Mouse (Mus musculus): ENCODE measurements around the gene Tpcn2. TPM values are rescaled to one million over a fixed set of nuclear protein-coding genes. Genes with fewer than 3 reads are reported as not detected.

The Tpcn2 gene
- polyA plus RNA-seq, 1 experiment from 2014 or later: 0.95 TPM

DNA sequence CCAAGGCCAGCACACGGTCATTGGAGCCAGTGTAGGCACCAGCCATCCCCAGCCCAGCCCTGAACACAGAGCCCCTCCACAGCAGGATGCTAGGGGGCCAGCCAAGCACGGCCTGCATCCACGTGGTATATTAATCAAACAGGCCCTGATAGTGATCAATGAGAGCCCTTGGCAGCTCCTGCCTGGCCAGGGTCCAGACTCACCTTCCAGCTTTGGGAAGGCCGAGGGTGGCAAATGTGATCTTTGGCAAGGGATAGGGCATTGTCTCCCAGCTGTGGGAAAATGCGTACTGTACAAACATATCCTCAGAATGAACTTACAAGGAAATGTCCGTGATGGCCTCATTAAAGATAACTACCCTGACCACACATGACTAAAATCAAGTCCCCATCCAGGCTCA is 44.7 kb downstream of the Tpcn2 start:
- Histone ChIP-seq H3K9me3 (ENCODE audit: control insufficient read depth, low read length) (no peaks in the 10 kb centered on the region), H3K27ac (no peak overlapping the region), H3K4me1 (replicated peaks; ENCODE audit: control insufficient read depth, insufficient read depth, low read length) (no peaks in the 10 kb centered on the region), H3K27me3 (ENCODE audit: control insufficient read depth, insufficient read depth, low read length) (no peaks in the 10 kb centered on the region), H3K4me3 (replicated peaks; ENCODE audit: low read length) (no peak overlapping the region), H3K36me3 (replicated peaks; ENCODE audit: control insufficient read depth, insufficient read depth) (no peaks in the 10 kb centered on the region), H3K9ac (no peak overlapping the region), H3K4me2 (replicated peaks) (no peak overlapping the region)
- ATAC-seq (ENCODE audit: low FRiP score) (no peak), DNase-seq (ENCODE audit: low spot score) (no peak)
- WGBS: 47% methylated on average over 6 of the region's 6 CpGs

DNA sequence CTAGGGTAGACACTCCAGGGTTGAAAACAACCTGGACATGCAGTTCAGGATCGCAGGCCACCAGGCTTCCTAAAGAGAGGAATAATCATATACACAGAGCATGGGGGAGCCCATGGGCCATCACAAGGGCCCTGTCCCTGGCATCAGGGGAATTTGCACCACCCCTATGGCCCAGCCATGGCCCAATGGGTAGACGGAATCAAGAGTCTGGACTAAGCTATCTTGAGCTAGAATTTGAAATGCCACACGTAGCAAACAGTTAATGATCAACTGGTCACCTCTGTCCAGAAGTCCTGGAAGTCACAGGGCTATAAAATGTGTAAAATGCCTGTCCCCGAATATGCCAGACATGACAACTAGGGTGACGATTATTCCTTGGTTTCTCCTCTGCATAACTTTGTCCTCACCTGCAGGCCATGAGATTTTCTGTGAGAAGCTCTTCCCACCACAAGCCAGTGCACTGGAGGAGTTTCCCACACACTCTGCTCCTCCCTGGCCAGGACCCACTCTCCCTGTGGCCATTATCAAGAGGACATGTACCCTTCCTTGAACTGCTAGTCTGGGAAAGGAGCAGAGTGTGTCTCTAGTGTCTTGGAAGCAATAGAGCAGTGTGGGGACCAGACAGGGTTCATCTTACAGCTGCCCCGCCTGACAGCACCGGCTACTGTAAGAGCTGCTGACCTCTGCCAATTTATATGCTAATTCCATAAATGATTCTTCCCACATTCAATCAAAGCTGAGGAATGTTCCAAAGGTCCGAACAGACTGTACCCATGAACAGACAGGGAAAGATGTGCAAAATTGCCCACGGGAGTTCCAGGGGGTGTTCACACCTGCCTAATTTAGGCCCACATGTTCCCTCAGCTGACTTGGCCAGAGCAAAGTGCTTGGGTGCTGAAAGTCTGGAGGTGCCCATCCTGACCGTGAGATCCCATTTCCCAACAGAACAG is 48.7 kb downstream of the Tpcn2 start:
- WGBS: 75% methylated on average over 10 of the region's 10 CpGs
- ATAC-seq (ENCODE audit: low FRiP score) (no peak), DNase-seq (ENCODE audit: low spot score) (no peak)
- no peak overlapping the region for H3K4me3 ChIP-seq (replicated peaks; ENCODE audit: low read length)
- H3K4me2 ChIP-seq (replicated peaks): no peak overlapping the region
- H3K4me1 ChIP-seq (replicated peaks; ENCODE audit: control insufficient read depth, insufficient read depth, low read length): no peaks in the 10 kb centered on the region
- no peak overlapping the region for H3K9ac ChIP-seq
- H3K27ac ChIP-seq: no peak overlapping the region
- H3K36me3 ChIP-seq (replicated peaks; ENCODE audit: control insufficient read depth, insufficient read depth): no peaks in the 10 kb centered on the region
- H3K9me3 ChIP-seq (ENCODE audit: control insufficient read depth, low read length): no peaks in the 10 kb centered on the region
- no peaks in the 10 kb centered on the region for H3K27me3 ChIP-seq (ENCODE audit: control insufficient read depth, insufficient read depth, low read length)

DNA sequence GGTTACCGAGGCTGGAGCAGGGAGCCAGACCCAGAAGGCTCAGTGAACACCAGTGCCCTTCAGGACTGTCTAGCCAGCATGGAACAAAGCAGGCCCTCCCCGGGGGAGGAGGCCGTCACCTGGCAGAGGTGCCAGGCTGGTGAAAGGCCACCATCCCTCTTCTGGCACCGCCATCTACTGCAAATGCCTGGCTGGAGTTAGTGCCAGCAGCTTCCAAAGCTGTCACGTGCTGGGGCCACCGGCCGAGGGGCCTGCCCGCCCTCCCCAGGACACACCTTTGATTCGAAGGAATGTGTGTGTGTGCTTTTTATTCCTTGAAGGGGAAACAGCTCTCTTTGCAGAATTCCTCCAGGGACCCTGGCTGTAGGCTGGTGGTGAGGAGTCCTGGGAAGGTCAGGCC is 52.2 kb downstream of the Tpcn2 start:
- Histone ChIP-seq H3K27me3 (ENCODE audit: control insufficient read depth, insufficient read depth, low read length) (no peaks in the 10 kb centered on the region), H3K4me2 (replicated peaks) (no peak overlapping the region), H3K27ac (no peak overlapping the region), H3K9me3 (ENCODE audit: control insufficient read depth, low read length) (no peaks in the 10 kb centered on the region), H3K4me1 (replicated peaks; ENCODE audit: control insufficient read depth, insufficient read depth, low read length) (no peaks in the 10 kb centered on the region), H3K9ac (no peak overlapping the region), H3K36me3 (replicated peaks; ENCODE audit: control insufficient read depth, insufficient read depth) (no peaks in the 10 kb centered on the region), H3K4me3 (replicated peaks; ENCODE audit: low read length) (no peak overlapping the region)
- 80% methylated on average over 9 of the region's 9 CpGs for WGBS
- DNase-seq (ENCODE audit: low spot score) (no peak), ATAC-seq (ENCODE audit: low FRiP score) (no peak)

DNA sequence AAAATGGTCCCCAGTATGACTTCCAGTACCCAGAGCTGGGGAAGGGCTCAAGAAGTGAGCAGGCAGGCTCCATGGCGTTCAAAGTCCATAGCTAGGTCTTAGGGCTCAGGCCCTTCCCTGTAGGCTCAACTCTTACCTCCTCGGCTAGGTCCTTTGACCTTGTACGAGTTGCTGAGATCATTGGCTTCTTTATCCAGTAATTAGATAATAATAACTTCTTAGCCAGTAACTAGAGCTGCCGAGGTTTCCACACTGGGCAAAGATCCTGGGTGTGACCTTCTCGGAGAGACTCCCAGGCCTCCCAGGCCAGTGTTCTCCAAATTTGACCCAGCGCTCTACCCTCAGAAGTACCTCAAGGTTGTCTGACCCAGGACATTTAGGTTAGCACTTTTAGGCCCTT is 57.2 kb downstream of the Tpcn2 start:
- Histone ChIP-seq H3K27me3 (ENCODE audit: control insufficient read depth, insufficient read depth, low read length) (no peaks in the 10 kb centered on the region), H3K36me3 (replicated peaks; ENCODE audit: control insufficient read depth, insufficient read depth) (no peaks in the 10 kb centered on the region), H3K9me3 (ENCODE audit: control insufficient read depth, low read length) (no peaks in the 10 kb centered on the region), H3K4me2 (replicated peaks) (no peak overlapping the region), H3K9ac (no peak overlapping the region), H3K4me1 (replicated peaks; ENCODE audit: control insufficient read depth, insufficient read depth, low read length) (no peaks in the 10 kb centered on the region), H3K27ac (no peak overlapping the region), H3K4me3 (replicated peaks; ENCODE audit: low read length) (no peak overlapping the region)
- ATAC-seq (ENCODE audit: low FRiP score) (no peak), DNase-seq (ENCODE audit: low spot score) (no peak)
- WGBS: 91% methylated on average over 6 of the region's 6 CpGs

DNA sequence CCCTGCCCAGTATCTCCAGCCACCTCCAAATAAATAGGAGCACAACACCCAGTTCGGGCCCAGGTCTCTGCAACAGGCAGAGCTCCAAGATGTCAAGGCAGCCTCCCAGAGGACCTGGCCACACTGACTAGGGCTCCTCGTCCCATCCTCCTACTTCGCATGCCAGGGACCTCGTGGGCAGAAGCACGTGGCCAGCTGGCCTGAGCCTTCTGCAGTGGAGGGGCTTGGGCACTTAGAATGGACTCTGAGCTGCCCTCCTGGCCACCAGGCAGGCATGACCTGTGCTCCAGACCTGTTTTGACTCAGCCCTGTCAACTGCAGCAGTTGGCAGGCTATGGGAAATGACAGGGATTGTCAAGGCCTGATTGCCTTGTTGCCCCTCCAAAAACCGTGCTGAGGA is 58.2 kb downstream of the Tpcn2 start:
- WGBS: 89% methylated on average over 6 of the region's 6 CpGs
- H3K9me3 ChIP-seq (ENCODE audit: control insufficient read depth, low read length): no peaks in the 10 kb centered on the region

DNA sequence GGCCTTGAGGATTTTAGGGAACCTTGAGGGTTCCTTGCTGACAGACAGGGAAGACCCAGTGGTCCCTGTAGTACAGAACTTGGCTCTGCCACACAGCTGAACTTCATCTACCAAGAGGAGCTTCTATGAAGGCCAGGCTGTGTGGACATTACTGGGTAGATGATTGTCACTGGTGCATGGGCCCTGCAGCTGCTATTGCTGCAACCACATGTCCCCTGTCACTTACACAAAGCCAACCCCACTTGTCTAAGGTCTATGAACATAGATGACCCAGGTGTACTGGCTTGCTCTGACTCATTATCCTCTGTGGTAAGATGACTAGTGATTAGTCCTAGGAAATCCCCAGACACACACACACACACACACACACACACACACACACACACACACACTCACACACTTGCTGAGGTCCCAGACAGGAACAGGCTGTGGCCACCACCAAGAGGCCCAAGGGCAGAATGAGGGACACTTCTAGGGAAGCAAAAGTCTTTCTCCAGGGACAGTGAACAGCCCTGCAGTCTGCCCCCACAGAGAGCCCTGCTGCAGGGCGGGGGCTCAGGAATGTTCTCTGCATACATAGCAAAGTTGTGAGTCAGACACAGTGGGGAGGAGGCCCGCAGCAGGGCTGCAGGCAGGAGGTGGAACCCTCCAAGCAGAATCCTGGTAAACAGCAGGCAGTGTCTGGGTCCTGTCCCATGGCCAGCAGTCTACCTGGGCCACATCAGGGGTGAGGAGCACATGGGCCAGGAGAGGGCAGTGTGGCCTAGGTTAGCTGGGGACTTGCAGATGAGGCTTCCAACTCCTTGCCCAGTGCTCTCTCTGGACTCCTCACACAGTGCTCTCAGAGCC is 61.7 kb downstream of the Tpcn2 start:
- no peak overlapping the region for H3K27ac ChIP-seq
- no peaks in the 10 kb centered on the region for H3K9me3 ChIP-seq (ENCODE audit: control insufficient read depth, low read length)
- no peaks in the 10 kb centered on the region for H3K27me3 ChIP-seq (ENCODE audit: control insufficient read depth, insufficient read depth, low read length)
- no peak overlapping the region for H3K4me2 ChIP-seq (replicated peaks)
- no peaks in the 10 kb centered on the region for H3K4me1 ChIP-seq (replicated peaks; ENCODE audit: control insufficient read depth, insufficient read depth, low read length)
- WGBS: 28% methylated on average over 2 of the region's 2 CpGs
- no peak overlapping the region for H3K4me3 ChIP-seq (replicated peaks; ENCODE audit: low read length)
- no peaks in the 10 kb centered on the region for H3K36me3 ChIP-seq (replicated peaks; ENCODE audit: control insufficient read depth, insufficient read depth)
- DNase-seq (ENCODE audit: low spot score): no peak
- no peak overlapping the region for H3K9ac ChIP-seq
- ATAC-seq (ENCODE audit: low FRiP score): no peak

More for the DNA sequence above, 58.2 kb downstream of the Tpcn2 start:
- ATAC-seq (ENCODE audit: low FRiP score) (no peak), DNase-seq (ENCODE audit: low spot score) (no peak)
- Histone ChIP-seq H3K27me3 (ENCODE audit: control insufficient read depth, insufficient read depth, low read length) (no peaks in the 10 kb centered on the region), H3K27ac (no peak overlapping the region), H3K4me1 (replicated peaks; ENCODE audit: control insufficient read depth, insufficient read depth, low read length) (no peaks in the 10 kb centered on the region), H3K4me3 (replicated peaks; ENCODE audit: low read length) (no peak overlapping the region), H3K4me2 (replicated peaks) (no peak overlapping the region), H3K36me3 (replicated peaks; ENCODE audit: control insufficient read depth, insufficient read depth) (no peaks in the 10 kb centered on the region), H3K9ac (no peak overlapping the region)

DNA sequence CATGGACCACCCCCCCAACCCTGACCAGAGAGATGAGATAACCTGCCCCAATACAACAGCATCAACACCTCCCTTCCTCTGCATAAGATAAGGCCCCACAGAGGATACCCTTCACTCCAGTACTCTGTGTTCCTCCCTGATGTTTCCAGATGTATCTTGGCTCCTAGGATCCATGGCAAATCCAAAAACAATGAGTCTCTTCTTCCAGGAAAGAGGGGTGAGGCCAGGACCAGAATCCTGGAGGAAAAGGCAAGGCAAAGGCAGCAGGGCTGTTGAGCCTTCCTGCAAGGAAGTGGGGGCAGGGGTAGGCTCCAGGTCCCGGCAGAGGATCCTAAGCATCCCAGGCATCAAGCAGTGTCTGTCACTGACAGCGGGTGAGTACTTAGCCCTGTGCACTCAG is 62.5 kb downstream of the Tpcn2 start:
- Histone ChIP-seq H3K9me3 (ENCODE audit: control insufficient read depth, low read length) (no peaks in the 10 kb centered on the region), H3K9ac (no peak overlapping the region), H3K27me3 (ENCODE audit: control insufficient read depth, insufficient read depth, low read length) (no peaks in the 10 kb centered on the region), H3K36me3 (replicated peaks; ENCODE audit: control insufficient read depth, insufficient read depth) (no peaks in the 10 kb centered on the region), H3K27ac (no peak overlapping the region), H3K4me2 (replicated peaks) (no peak overlapping the region), H3K4me1 (replicated peaks; ENCODE audit: control insufficient read depth, insufficient read depth, low read length) (no peaks in the 10 kb centered on the region), H3K4me3 (replicated peaks; ENCODE audit: low read length) (no peak overlapping the region)
- no peak for ATAC-seq (ENCODE audit: low FRiP score)
- WGBS: 59% methylated on average over 2 of the region's 2 CpGs
- DNase-seq (ENCODE audit: low spot score): no peak

DNA sequence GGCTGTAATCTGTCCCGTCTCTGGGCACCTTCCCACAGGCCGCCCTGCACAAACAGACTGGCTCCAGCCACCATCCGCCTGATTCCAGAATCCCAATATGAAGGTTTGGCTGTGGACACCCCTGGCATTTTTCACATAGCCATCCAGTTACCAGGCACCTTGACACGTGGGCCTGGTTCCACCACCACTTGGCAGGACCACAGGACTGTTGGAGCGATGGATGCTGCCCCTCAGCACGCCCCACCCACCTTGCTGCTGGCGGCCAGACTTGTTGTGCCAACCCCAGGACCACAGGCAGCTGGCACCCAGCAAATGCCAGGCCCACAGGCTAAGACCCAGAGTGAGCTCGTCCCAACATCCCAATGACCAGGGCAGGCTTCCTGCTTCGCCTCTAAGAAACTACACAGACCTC is 64.4 kb downstream of the Tpcn2 start:
- no peak for ATAC-seq (ENCODE audit: low FRiP score)
- H3K4me2 ChIP-seq (replicated peaks): no peak overlapping the region
- no peaks in the 10 kb centered on the region for H3K9me3 ChIP-seq (ENCODE audit: control insufficient read depth, low read length)
- H3K9ac ChIP-seq: no peak overlapping the region
- no peaks in the 10 kb centered on the region for H3K36me3 ChIP-seq (replicated peaks; ENCODE audit: control insufficient read depth, insufficient read depth)
- H3K4me3 ChIP-seq (replicated peaks; ENCODE audit: low read length): no peak overlapping the region
- WGBS: 79% methylated on average over 9 of the region's 9 CpGs
- no peak for DNase-seq (ENCODE audit: low spot score)
- no peak overlapping the region for H3K27ac ChIP-seq
- no peaks in the 10 kb centered on the region for H3K4me1 ChIP-seq (replicated peaks; ENCODE audit: control insufficient read depth, insufficient read depth, low read length)
- no peaks in the 10 kb centered on the region for H3K27me3 ChIP-seq (ENCODE audit: control insufficient read depth, insufficient read depth, low read length)

DNA sequence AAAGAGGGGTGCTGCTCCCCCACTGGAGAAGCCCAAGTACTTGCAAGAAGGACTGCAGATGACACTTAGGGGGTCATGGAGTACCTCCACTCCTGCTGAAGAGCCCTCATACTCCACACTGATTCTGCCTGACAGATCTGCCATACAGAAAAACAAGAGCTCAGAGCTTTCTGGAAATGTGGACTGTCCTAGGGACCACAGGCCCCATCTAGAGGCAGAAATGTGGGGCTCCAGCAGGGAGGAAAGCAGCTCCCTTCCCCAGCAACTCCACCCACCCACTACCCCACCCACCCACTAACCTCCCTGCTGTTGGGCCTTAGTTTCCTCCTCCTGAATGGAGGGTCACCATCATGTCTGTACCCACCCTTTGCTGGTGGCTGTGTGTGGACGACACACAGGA is 67.2 kb downstream of the Tpcn2 start:
- no peak overlapping the region for H3K4me2 ChIP-seq (replicated peaks)
- no peaks in the 10 kb centered on the region for H3K27me3 ChIP-seq (ENCODE audit: control insufficient read depth, insufficient read depth, low read length)
- H3K4me3 ChIP-seq (replicated peaks; ENCODE audit: low read length): no peak overlapping the region
- H3K4me1 ChIP-seq (replicated peaks; ENCODE audit: control insufficient read depth, insufficient read depth, low read length): peaks cover 6% of the 10 kb centered on the region; the same call in 1 of the 2 replicates
- H3K9ac ChIP-seq: no peak overlapping the region
- no peak for DNase-seq (ENCODE audit: low spot score)
- no peaks in the 10 kb centered on the region for H3K9me3 ChIP-seq (ENCODE audit: control insufficient read depth, low read length)
- 37% methylated on average over 1 of the region's 1 CpGs for WGBS
- no peak for ATAC-seq (ENCODE audit: low FRiP score)
- no peak overlapping the region for H3K27ac ChIP-seq
- H3K36me3 ChIP-seq (replicated peaks; ENCODE audit: control insufficient read depth, insufficient read depth): no peaks in the 10 kb centered on the region

Data from hindbrain, embryonic 14.5 days (tissue).